Mouse (Mus musculus) embryonic stem cell, embryonic (primary cell): ENCODE data around the gene Vmn1r165.
"Not testable (repeated sequence)": the region's sequence is repeated elsewhere in the genome, so short reads cannot be mapped to it uniquely, and the experiment has no call there.

Experiments used
- CTCF ChIA-PET, 4 experiments: fragments of 300-600 bp in 2 of 4; fragments of 350-600 bp in 2 of 4; sonication (Branson Sonifier 250); formaldehyde crosslinking; loops; one replicate each; lab custom pipeline; 2022; ENCODE audit warnings: inconsistent platforms in 2 of 4; lab: Charles Lee
- POLR2A ChIA-PET, 4 experiments: fragments of 300-600 bp in 2 of 4; fragments of 350-600 bp in 2 of 4; sonication (Branson Sonifier 250); formaldehyde crosslinking; loops; one replicate each; lab custom pipeline; 2022; ENCODE audit warnings: antibody characterized with exemption in 4 of 4, inconsistent platforms in 1 of 4; lab: Charles Lee

The Vmn1r165 gene

GRCm38 (mm10) chr7:23217032-23217431, at the start of gene Vmn1r165:
Vmn1r165 (plus strand) TSS chr7:23217332.
- POLR2A ChIA-PET, CTCF ChIA-PET: not testable (repeated sequence)

- CTCF ChIA-PET, POLR2A ChIA-PET: not testable (repeated sequence)
Observed at GRCm38 (mm10) chr7:23251582-23251981, 34.5 kb downstream of the Vmn1r165 start, which contains the start of gene Vmn1r166. Vmn1r166 (minus strand) TSS chr7:23251682.
